Mouse (Mus musculus) midbrain, embryonic 14.5 days (tissue): ENCODE measurements at regions not wholly inside any gene's neighbourhood (a gene's known extent, or its start where the extent isn't known, plus 50 kb on each side); places are given as distances from the start of the nearest gene placed in this dataset.

ENCODE experiments used
- ATAC-seq: fragments of 200-750 bp; cut with Nextera tagmentation; 2 replicates; pipeline ENCODE4 v1.8.0; 2017; ENCODE audit warnings: moderate number of reproducible peaks, moderate library complexity; ENCODE audit not compliant: low FRiP score, low TSS enrichment
- DNase-seq: peaks from one replicate; pipeline ENCODE4 v3.0.0-alpha.2; 2015
- H3K27ac ChIP-seq: fragments of 300-500 bp; sonication (generic); replicated peaks from 2 replicates; pipeline ENCODE4 v1.5.1; 2014; ENCODE audit warnings: mild to moderate bottlenecking, low read depth, low read length, moderate library complexity
- H3K27me3 ChIP-seq: fragments of 300-500 bp; sonication (generic); 2 replicates; pipeline ENCODE4 v1.6.1; 2014; ENCODE audit warnings: low read length, control low read depth, mixed read lengths; ENCODE audit not compliant: control insufficient read depth, insufficient read depth
- H3K36me3 ChIP-seq: fragments of 300-500 bp; sonication (generic); 2 replicates; pipeline ENCODE4 v1.6.1; 2014; ENCODE audit warnings: low read length, control low read depth; ENCODE audit not compliant: control insufficient read depth, insufficient read depth
- H3K4me1 ChIP-seq: fragments of 300-500 bp; sonication (generic); 2 replicates; pipeline ENCODE4 v1.6.1; 2014; ENCODE audit warnings: mild to moderate bottlenecking, antibody characterized with exemption, low read length, control low read depth; ENCODE audit not compliant: control insufficient read depth, insufficient read depth
- H3K4me2 ChIP-seq: fragments of 300-500 bp; sonication (generic); 2 replicates; pipeline ENCODE4 v1.6.1; 2014; ENCODE audit warnings: mild to moderate bottlenecking, low read length, moderate library complexity
- H3K4me3 ChIP-seq: fragments of 300-500 bp; sonication (generic); replicated peaks from 2 replicates; pipeline ENCODE4 v1.5.1; 2014; ENCODE audit warnings: low read depth, low read length
- H3K9ac ChIP-seq: fragments of 300-500 bp; sonication (generic); replicated peaks from 2 replicates; pipeline ENCODE4 v1.6.1; 2014; ENCODE audit warnings: mild to moderate bottlenecking, low read length, moderate library complexity
- H3K9me3 ChIP-seq: fragments of 300-500 bp; sonication (generic); 2 replicates; pipeline ENCODE4 v1.6.1; 2016; ENCODE audit warnings: low read length, control low read depth, mixed read lengths; ENCODE audit not compliant: control insufficient read depth
- WGBS: fragments of 180-500 bp; shearing (Covaris S2); extraction: QIAGEN DNeasy Blood & Tissue Kit; methylation state at CpG from one replicate; pipeline ENCODE4 v1.1.7; 2014; 5-methylcytosine and 5-hydroxymethylcytosine counted together

DNA sequence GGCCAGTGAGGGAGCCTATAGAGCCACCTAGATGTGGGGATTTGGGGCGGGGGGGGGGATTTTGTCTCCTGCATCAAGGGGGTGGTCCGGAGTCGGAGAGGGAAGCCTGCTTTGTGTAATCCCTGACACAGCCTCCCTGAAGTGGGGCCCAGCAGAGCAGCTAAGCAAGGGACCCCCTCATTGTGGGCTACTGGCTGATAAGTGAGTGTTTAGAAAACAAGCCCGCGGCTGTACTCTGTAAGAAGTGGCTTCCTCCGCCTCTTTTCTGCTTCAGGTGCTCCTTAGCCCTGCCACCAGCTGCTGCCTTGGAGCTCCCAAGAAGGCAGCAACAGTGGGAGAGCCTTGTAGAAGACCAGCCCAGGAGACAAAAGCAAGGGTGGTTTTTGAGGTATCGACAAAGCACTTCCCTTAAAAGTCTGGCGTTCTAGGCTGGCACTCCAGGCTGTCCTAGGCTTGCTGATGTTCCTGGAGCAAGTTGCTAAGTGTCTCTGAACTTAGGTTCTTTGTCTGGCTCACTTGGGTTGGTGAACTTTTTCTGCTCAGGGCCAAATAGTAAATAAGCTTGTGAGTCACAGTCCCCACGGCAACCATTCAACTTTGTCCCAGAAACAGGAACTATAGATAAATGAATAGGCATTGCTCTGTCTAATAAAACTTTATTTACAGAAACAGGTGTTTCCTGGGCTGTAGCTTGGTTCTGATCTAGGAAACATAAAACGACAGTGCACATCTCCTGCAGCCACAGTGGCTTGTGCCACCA is 94.3 kb upstream of the Med13l start:
- H3K4me3 ChIP-seq: peak overlapping the region; percentile 10; the same call in 1 of the 2 replicates

DNA sequence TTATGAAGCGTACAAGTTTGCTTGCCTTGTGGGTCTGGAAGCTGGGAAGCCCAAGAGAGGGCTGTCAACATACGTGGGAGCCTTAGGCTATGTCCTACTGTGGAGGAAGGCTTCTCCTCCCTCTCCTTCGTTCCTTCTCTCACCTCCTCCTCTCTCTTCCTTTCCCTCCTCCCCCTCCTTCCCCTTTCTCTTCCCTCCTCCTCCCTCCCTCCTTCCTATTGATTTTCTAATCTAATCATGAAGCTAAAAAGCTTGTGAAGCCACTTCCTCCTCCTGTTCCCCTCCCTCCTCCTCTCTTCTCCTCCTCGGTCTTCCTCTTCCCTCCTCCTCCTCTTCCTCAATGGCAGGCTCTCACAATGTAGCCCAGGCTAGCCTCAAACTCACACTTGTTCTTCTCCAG is 91.7 kb upstream of the Med13l start:
- no peak overlapping the region for H3K27ac ChIP-seq
- WGBS: 65% methylated on average over 4 of the region's 4 CpGs
- ATAC-seq: no peak
- H3K4me1 ChIP-seq: peaks cover 15% of the 10 kb centered on the region
- no peak overlapping the region for H3K4me2 ChIP-seq
- H3K4me3 ChIP-seq: no peak overlapping the region
- no peaks in the 10 kb centered on the region for H3K9me3 ChIP-seq
- no peaks in the 10 kb centered on the region for H3K36me3 ChIP-seq
- DNase-seq: no peak
- no peak overlapping the region for H3K9ac ChIP-seq
- H3K27me3 ChIP-seq: no peaks in the 10 kb centered on the region

More for the DNA sequence above, 94.3 kb upstream of the Med13l start:
- H3K27ac ChIP-seq: no peak overlapping the region
- H3K4me2 ChIP-seq: peak overlapping the region; percentile 43
- 13% methylated on average over 10 of the region's 10 CpGs for WGBS
- ATAC-seq (no peak), DNase-seq (peak; percentile 44)
- no peaks in the 10 kb centered on the region for H3K9me3 ChIP-seq
- H3K4me1 ChIP-seq: peaks cover 15% of the 10 kb centered on the region
- H3K9ac ChIP-seq: no peak overlapping the region; the same call in 1 of the 2 replicates
- H3K36me3 ChIP-seq: no peaks in the 10 kb centered on the region
- H3K27me3 ChIP-seq: peaks cover 3% of the 10 kb centered on the region; the same call in 1 of the 2 replicates

DNA sequence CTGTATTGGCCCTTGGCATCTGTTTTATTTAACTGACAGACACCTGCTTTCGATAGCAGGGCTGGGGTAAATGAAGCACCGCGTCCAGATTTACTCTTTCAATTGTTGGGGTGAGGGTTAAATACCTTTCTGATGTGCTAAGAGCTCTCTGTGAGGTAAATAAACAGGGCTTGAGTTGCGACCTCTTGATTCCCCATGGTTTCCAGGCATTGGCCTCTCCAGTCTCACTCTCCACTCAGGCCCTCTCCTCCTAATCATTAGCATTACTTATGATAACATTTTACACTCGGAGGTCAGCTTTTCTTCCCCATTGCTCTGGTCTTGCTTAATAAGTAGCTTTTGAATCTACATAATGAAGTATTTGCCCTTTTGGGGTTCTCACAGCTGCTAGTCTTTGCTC is 88.9 kb upstream of the Med13l start:
- DNase-seq (no peak), ATAC-seq (no peak)
- no peaks in the 10 kb centered on the region for H3K27me3 ChIP-seq
- H3K9me3 ChIP-seq: no peaks in the 10 kb centered on the region
- 65% methylated on average over 5 of the region's 5 CpGs for WGBS
- H3K4me3 ChIP-seq: no peak overlapping the region
- 0 out of 2 replicates have a peak, but pooled peaks cover under 1% of the 10 kb centered on the region for H3K4me1 ChIP-seq
- no peaks in the 10 kb centered on the region for H3K36me3 ChIP-seq
- H3K4me2 ChIP-seq: no peak overlapping the region
- H3K27ac ChIP-seq: no peak overlapping the region
- H3K9ac ChIP-seq: no peak overlapping the region

DNA sequence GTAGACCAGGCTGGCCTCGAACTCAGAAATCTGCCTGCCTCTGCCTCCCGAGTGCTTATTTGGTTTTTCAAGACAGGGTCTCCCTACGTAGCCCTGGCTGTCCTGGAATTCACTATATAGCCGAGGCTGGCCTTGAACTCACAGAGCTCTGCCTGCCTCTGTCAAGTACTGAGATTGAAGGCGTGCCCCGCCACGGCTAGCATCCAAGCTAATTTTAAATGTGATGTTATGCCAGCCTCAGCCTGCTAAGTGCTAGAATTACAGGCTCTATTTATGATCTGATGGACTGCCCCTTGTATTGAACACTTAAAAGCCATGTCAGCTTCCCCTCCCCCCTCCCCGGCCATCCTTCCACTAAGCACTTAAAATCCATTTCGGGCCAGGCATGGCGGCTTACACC is 88.2 kb upstream of the Med13l start:
- DNase-seq: no peak
- no peak overlapping the region for H3K4me3 ChIP-seq
- no peak overlapping the region for H3K4me2 ChIP-seq
- H3K27me3 ChIP-seq: no peaks in the 10 kb centered on the region
- H3K9ac ChIP-seq: no peak overlapping the region
- 85% methylated on average over 10 of the region's 10 CpGs for WGBS
- no peaks in the 10 kb centered on the region for H3K36me3 ChIP-seq
- H3K27ac ChIP-seq: no peak overlapping the region
- no peaks in the 10 kb centered on the region for H3K4me1 ChIP-seq
- no peaks in the 10 kb centered on the region for H3K9me3 ChIP-seq
- no peak for ATAC-seq

DNA sequence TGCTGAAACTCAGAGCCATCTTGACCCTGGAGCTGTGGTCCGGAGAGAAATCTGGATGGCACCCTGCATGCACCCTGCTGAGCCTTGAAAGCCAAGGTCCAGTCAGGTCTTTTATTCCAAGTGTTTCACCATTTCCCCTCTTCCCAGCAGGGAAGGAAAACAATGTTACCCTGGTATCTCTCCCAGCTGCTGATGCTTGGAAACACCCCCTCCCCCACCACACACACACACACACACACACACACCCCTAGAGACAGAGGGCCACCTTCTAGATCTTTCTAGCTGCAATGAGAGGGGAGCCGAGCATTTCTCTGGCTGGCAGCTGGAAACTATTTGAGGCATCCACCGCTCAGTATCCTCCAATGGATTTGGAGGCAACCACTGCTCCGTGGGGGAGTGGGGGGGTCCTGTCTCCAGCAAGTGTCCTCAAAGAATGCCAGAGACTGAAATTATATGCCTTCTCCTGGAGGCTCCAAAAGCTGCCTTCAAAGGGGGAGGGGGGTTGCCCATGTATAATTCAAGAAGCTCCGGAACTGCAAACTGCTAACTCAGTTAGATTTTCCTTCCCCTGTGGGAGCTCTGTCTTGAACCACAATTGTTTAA is 87.2 kb upstream of the Med13l start:
- Histone ChIP-seq H3K9ac (no peak overlapping the region), H3K36me3 (no peaks in the 10 kb centered on the region), H3K9me3 (no peaks in the 10 kb centered on the region), H3K27me3 (no peaks in the 10 kb centered on the region), H3K4me2 (no peak overlapping the region), H3K4me3 (no peak overlapping the region), H3K27ac (no peak overlapping the region), H3K4me1 (peaks cover 3% of the 10 kb centered on the region; the same call in 1 of the 2 replicates)
- DNase-seq (peak; percentile 32), ATAC-seq (no peak)
- 29% methylated on average over 5 of the region's 5 CpGs for WGBS

DNA sequence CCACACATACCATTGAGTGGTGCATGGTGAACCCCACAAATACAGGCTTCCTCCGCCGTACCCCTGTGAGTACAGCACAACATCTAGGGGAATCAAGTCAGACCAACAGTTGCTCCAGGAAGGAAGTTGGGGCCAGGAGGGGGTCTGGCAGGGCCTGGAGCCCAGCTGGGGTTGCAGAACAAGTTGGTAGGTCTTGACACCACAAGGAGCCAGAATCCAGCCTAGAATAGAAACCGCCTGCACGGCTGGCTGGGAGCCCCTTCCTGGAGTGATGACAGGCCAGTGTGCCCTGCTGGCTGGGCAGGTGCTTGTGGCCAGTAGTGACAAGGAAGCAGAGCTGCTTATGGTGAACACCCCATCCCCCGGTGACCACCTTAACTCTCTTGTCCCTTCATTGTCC is 83.9 kb upstream of the Med13l start:
- Histone ChIP-seq H3K9me3 (no peaks in the 10 kb centered on the region), H3K9ac (no peak overlapping the region), H3K36me3 (no peaks in the 10 kb centered on the region), H3K4me2 (no peak overlapping the region), H3K27ac (no peak overlapping the region), H3K4me1 (peaks cover 3% of the 10 kb centered on the region; the same call in 1 of the 2 replicates), H3K4me3 (no peak overlapping the region), H3K27me3 (no peaks in the 10 kb centered on the region)
- WGBS: 91% methylated on average over 5 of the region's 5 CpGs
- no peak for DNase-seq
- ATAC-seq: no peak

DNA sequence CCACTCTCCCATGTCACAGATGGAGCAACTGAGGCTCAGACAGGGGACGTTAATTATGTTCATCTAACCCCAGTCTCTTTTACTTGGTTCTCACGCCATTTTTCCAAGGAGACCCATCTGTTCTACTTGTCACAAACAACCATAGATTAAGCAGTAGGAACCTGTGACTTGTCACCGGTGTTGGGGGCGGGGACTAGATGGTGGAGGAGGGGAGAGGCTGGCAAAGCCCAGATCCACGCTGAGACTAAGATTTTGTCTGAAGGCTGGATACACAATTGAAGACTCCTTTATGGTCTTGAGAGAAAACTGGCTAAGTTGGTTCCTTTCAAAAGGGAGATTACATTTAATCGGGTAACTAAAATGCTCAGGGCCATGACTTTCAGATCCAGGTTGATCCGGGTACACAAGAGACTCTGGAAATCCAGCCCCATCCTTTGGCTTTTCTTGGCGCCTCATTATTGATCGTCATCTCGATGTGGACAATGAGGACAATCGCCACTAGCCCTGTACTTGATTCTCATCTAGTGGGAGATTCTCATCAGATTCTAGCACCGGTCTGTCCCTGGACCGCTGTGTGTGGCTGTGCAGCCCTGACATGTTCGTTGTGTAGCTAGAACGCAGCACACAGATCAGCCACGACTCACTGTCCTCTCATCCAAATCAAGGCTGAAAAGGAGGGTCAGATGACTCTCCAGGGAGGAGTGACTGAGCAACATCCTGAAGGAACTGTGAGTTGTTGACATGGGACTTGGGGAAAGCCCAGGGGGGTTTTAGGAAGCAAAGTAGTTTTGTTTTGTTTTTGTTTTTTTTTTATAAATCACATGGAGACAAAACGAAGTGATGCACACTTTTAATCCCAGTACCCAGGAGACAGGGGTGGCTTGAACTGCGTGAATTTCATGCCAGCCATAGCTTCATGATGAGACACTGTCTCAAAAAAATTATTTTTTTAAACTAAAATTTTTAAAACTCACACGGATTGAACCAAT is 83.1 kb upstream of the Med13l start:
- Histone ChIP-seq H3K36me3 (no peaks in the 10 kb centered on the region), H3K4me3 (no peak overlapping the region), H3K9me3 (no peaks in the 10 kb centered on the region), H3K27me3 (no peaks in the 10 kb centered on the region), H3K27ac (no peak overlapping the region), H3K4me2 (peak overlapping the region; percentile 58), H3K9ac (no peak overlapping the region), H3K4me1 (peaks cover 3% of the 10 kb centered on the region; the same call in 1 of the 2 replicates)
- no peak for DNase-seq
- 57% methylated on average over 19 of the region's 19 CpGs for WGBS
- ATAC-seq: no peak

DNA sequence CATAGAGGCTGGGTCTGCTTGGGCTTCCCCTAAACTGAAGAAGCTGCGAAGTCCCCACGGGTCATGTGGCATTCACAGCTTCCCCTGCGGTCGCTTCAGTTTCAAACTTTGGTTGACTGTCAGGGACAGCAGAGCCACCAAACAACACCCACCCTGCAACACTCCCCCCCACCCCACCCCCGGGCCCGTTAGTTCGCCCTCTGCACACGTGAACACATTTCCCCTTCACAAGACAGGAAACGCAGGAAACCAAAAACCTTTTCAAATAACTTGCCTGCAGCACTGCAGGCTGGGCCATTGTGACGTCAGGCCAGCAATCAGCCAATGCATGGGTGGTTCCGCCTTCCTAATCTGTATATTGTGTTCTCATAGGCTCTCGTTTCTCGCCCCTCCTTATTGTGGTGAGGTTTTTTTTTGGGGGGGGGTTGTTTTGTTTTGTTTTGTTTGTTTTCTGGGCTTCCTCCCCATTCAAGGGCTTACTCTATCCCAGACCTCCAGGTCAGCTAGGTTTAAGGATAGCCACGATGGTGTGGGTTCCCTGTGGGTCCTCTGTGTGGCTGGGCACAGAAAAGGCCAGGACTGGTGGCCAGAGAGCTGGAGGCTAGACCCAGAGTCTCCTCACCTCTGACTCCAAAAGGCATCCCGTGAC is 82.2 kb upstream of the Med13l start:
- Histone ChIP-seq H3K9me3 (no peaks in the 10 kb centered on the region), H3K36me3 (no peaks in the 10 kb centered on the region), H3K4me3 (peak overlapping the region; percentile 27), H3K9ac (0 out of 2 replicates have a peak overlapping the region, but pooled peaks have one; percentile 20), H3K4me1 (peaks cover 3% of the 10 kb centered on the region; the same call in 1 of the 2 replicates), H3K4me2 (peak overlapping the region; percentile 58), H3K27ac (no peak overlapping the region), H3K27me3 (no peaks in the 10 kb centered on the region)
- DNase-seq: peak; percentile 89
- peak; percentile 81 for ATAC-seq
- WGBS: 5% methylated on average over 15 of the region's 15 CpGs
